Mouse (Mus musculus) G1E (cell line): ENCODE measurements around the gene Isl1. TPM values are rescaled to one million over a fixed set of nuclear protein-coding genes. Genes with fewer than 3 reads are reported as not detected.

Experiments used
- ATAC-seq: 2 replicates; pipeline ENCODE4 v1.8.0; 2016; ENCODE audit warnings: mild to moderate bottlenecking; ENCODE audit not compliant: insufficient number of reproducible peaks, poor library complexity, low FRiP score, severe bottlenecking; ENCODE audit errors: extremely low read depth
- DNase-seq: peaks from one replicate; pipeline ENCODE4 v3.0.0; 2012; ENCODE audit warnings: low spot score
- H3K27me3 ChIP-seq: 2 replicates; pipeline ENCODE4 v1.6.1; 2012; ENCODE audit warnings: mild to moderate bottlenecking, low read length, inconsistent platforms; ENCODE audit not compliant: insufficient read depth
- H3K36me3 ChIP-seq: replicated peaks from 2 replicates; pipeline ENCODE3; 2012; ENCODE audit warnings: mild to moderate bottlenecking, inconsistent platforms
- H3K4me1 ChIP-seq: 2 replicates; pipeline ENCODE4 v1.6.1; 2012; ENCODE audit warnings: low read depth, low read length, inconsistent platforms, mixed read lengths; ENCODE audit not compliant: insufficient read depth
- H3K4me3 ChIP-seq: 2 replicates; pipeline ENCODE4 v1.5.1; 2012; ENCODE audit warnings: low read depth, mild to moderate bottlenecking, inconsistent platforms, low read length, moderate library complexity, mixed read lengths
- H3K9me3 ChIP-seq: replicated peaks from 2 replicates; pipeline ENCODE4 v1.6.1; 2012; ENCODE audit warnings: inconsistent platforms
- CTCF ChIP-seq: IDR thresholded peaks from 2 replicates; pipeline ENCODE4 v1.5.1; 2012; ENCODE audit warnings: low read depth, low read length, inconsistent platforms, mixed read lengths
- GATA1 ChIP-seq: IDR thresholded peaks from 2 replicates; pipeline ENCODE4 v1.6.1; 2012; ENCODE audit warnings: borderline replicate concordance, low read length, inconsistent platforms, mixed read lengths
- GATA2 ChIP-seq: IDR thresholded peaks from 2 replicates; pipeline ENCODE4 v1.6.1; 2012; ENCODE audit warnings: low read depth, low read length, inconsistent platforms, borderline replicate concordance
- POLR2AphosphoS5 ChIP-seq: IDR thresholded peaks from 2 replicates; pipeline ENCODE4 v1.6.1; 2012; ENCODE audit warnings: low read depth, low read length, inconsistent platforms; ENCODE audit not compliant: insufficient replicate concordance
- TAL1 ChIP-seq: conservative IDR thresholded peaks from 2 replicates; pipeline ENCODE4 v1.6.1; 2012; ENCODE audit warnings: low read depth, low read length, inconsistent platforms, mixed read lengths
- polyA plus RNA-seq: library from polyadenylated mRNA; stranded (reverse); fragments of >175 nt; gene quantifications from 2 replicates; pipeline ENCODE4 v1.2.3, GENCODE M21; 2012
- total RNA-seq, 2 experiments: library from RNA; stranded (forward) in 1 of 2; stranded (reverse) in 1 of 2; fragments of 200-1000 nt in 1 of 2; fragments of >200 nt in 1 of 2; fragmentation: Nextera tagmentation in 1 of 2; gene quantifications; 2 replicates each; pipeline ENCODE4 v1.2.3; 2014 to 2017

Isl1 gene
- total and polyA plus RNA-seq, 3 experiments: 0.27 TPM; not detected in 2

DNA sequence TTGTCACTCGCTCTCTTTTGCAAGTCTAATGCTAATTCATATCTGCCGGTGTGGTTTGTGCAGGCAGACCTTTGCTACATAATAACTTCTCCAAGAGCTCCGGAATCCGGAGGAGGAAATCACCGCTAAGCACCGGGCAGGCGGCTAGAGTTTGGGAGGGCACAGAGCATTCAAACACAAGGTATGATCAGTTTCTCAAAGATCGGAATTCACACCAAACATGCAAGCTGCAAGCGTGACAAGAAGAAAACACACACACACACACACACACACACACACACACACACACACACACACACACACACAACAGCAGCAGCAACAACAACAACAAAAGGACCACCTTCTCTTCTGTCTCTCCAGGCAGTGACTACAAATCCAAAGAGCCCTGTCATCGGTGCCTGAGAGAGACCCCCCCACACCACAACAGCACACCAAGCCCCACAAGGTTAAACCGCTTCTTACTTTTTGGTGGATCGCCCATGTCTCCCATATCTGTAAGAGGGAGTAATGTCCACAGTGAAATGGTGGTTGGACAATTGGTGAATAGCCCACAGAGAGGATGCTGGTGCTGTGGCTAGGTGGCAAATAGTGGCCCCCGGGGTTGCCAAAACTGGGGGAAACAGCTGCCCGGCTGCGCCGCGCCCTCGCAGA, 431 bp downstream of the Isl1 start:
- no peak overlapping the region; the same call in 1 of the 2 replicates for H3K4me3 ChIP-seq

DNA sequence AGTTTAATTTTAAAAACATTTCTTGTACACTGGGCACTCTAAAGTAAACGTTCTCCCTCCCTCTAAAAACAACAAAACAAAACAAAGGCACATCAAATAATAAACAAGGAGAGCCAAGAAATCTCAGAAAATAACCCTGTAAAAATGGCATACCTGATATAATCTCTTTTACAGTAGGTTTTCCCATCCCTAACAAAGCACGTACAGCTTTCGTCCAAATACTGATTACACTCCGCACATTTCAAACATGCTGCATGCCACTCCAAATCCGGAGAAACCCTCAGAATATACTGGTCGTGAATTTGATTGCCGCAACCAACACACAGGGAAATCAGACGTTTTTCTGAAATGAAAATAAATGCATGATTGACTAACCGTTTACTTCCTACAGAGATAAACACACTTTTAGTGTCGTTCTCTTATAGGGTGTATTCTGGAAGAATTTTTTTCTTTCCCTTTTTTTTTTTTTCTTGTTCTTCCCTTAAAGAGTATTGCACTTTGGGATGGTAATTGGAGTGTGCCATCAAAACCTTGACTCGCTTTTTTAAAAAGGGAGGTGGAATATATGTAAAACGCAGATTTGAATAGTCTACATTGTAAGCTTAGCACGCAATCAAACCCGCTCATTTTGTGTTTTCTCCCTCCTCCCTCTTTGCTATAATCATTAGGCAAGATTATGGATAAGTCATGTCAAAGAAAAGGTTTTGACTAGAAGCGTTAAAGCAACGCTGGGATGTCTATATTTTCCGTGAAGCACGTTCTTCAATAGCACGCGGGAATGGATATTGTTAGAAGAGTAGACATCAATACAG, 1.2 kb downstream of the Isl1 start:
- no peak for TF ChIP-seq GATA1
- no peak for TF ChIP-seq POLR2AphosphoS5
- no peak for TF ChIP-seq CTCF

More for the DNA sequence above, 431 bp downstream of the Isl1 start:
- no peak for DNase-seq
- no peak for ATAC-seq
- H3K36me3 ChIP-seq: no peaks in the 10 kb centered on the region
- H3K4me1 ChIP-seq: no peaks in the 10 kb centered on the region
- H3K9me3 ChIP-seq: peaks cover 28% of the 10 kb centered on the region
- no peaks in the 10 kb centered on the region for H3K27me3 ChIP-seq
- TF ChIP-seq POLR2AphosphoS5 (no peak), GATA1 (no peak), GATA2 (no peak), CTCF (no peak), TAL1 (no peak)

DNA sequence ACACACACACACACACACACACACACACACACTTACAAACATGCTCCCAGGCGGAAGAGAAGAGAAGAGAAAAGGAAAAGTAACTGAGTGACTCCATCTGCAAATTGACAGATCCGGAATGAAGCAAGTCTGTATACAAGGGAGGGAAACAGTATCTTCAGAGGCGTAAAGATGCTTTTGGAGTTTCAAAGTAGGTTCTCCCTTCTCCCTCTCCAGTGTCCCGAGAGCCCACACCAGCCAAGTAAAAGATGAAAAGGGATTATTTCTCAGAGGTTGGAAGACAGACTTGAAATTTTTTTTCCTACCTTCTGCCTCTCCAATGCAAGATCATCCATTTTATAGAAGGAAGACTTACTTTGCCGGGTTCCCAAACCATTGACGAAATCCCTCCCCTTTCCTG, 2.9 kb downstream of the Isl1 start:
- H3K36me3 ChIP-seq: no peaks in the 10 kb centered on the region
- no peaks in the 10 kb centered on the region for H3K27me3 ChIP-seq
- H3K9me3 ChIP-seq: peaks cover 35% of the 10 kb centered on the region
- H3K4me3 ChIP-seq: no peak overlapping the region
- TF ChIP-seq GATA2: no peak
- no peak for TF ChIP-seq CTCF
- TF ChIP-seq POLR2AphosphoS5: no peak
- TF ChIP-seq GATA1: no peak
- TF ChIP-seq TAL1: no peak
- no peaks in the 10 kb centered on the region for H3K4me1 ChIP-seq
- ATAC-seq (no peak), DNase-seq (no peak)

More for the DNA sequence above, 1.2 kb downstream of the Isl1 start:
- ATAC-seq (no peak), DNase-seq (no peak)
- Histone ChIP-seq H3K27me3 (no peaks in the 10 kb centered on the region), H3K4me1 (no peaks in the 10 kb centered on the region), H3K36me3 (no peaks in the 10 kb centered on the region), H3K9me3 (peaks cover 24% of the 10 kb centered on the region), H3K4me3 (no peak overlapping the region)

DNA sequence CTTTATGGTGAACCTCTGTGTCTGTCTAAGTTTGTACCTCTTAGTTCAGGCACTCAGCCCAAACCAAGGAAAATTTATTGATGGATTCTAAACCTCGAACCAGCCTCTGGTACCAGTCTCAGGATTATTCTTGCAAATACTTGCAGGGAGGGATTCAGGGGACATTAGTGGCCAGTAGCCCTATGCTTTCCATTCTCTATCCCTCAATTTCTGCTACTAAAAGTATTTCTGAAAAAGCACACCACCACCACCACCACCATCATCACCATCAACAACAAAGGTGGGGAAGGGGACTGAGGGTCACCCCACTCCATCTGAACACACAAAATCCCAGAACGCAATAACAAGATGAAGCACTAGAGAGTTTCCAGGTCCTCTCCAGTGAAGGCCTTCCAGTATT, 3.8 kb downstream of the Isl1 start:
- DNase-seq (no peak), ATAC-seq (no peak)
- Histone ChIP-seq H3K9me3 (peaks cover 42% of the 10 kb centered on the region), H3K27me3 (no peaks in the 10 kb centered on the region), H3K4me3 (no peak overlapping the region), H3K36me3 (no peaks in the 10 kb centered on the region), H3K4me1 (no peaks in the 10 kb centered on the region)
- TF ChIP-seq GATA1 (no peak), CTCF (no peak), POLR2AphosphoS5 (no peak), TAL1 (no peak), GATA2 (no peak)

DNA sequence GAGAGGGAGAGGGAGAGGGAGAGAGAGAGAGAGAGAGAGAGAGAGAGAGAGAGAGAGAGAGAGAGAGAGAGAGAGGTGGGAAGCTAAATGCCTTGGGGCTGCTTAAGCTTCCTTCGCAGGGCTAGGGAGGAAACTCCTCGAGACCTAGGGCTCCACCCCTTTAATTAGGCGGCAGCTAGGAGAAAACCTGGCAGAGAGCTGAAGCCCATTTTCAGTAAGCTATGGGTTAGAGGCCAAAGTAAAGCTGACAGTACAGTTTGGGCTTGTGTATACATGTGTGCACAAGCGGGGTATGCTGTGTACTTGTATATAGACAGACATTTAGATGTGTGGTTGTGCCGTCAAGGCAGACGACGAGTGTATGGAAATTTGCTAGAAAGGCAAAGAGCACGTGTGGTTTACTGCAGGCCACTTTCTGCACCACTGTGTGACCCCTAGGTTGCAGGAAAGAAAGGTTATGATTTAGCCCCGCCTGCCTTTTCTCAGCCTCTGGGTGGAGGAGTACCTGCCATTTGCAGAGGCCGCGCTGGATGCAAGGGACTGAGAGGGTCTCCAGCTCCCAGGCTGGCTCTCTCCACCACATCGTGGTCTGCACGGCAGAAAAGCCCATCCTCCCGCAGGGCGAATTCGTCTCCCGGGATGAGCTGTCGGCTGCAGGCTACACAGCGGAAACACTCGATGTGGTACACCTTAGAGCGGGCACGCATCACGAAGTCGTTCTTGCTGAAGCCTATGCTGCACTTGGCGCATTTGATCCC, 4.6 kb downstream of the Isl1 start:
- ATAC-seq (no peak), DNase-seq (no peak)
- Histone ChIP-seq H3K4me3 (no peak overlapping the region), H3K27me3 (no peaks in the 10 kb centered on the region), H3K4me1 (no peaks in the 10 kb centered on the region), H3K36me3 (no peaks in the 10 kb centered on the region), H3K9me3 (peaks cover 40% of the 10 kb centered on the region)
- TF ChIP-seq CTCF (no peak), GATA1 (no peak), GATA2 (no peak), POLR2AphosphoS5 (no peak), TAL1 (no peak)

DNA sequence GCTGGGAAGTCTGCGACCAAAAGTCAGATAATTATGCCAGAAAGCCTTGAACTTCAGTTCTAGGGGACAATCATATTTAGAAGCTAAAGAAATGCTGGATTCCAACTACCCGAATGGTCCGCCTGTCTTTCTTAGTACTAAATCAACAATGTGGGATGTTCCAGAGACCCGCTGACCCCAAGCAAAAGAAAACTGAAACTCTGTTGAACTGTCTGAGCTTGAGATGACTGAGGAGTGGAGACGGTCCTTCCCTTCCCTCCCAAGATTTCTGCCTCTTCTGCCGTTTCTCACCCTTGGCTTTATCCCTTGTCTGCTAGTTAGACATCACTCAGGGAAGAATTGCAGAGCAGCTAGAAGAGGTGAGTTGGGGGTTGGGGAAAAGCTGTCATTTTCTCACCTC, 5.7 kb downstream of the Isl1 start:
- TF ChIP-seq GATA2 (no peak), GATA1 (no peak), CTCF (no peak), TAL1 (no peak), POLR2AphosphoS5 (no peak)
- Histone ChIP-seq H3K9me3 (peaks cover 28% of the 10 kb centered on the region), H3K4me1 (no peaks in the 10 kb centered on the region), H3K36me3 (no peaks in the 10 kb centered on the region), H3K4me3 (no peak overlapping the region), H3K27me3 (no peaks in the 10 kb centered on the region)
- ATAC-seq (no peak), DNase-seq (no peak)
